Mouse (Mus musculus): Measurements from ENCODE around the gene Aldh18a1.

- TF ChIP-seq CTCF (conservative IDR thresholded peaks at IDR 0.05; ENCODE audit: low read length) = no peak
- TF ChIP-seq NANOG (IDR thresholded peaks at IDR 0.05; ENCODE audit: borderline replicate concordance, low read length) = no peak
These were observed 16.9 kb upstream of the Aldh18a1 start for GRCm38 (mm10) chr19:40605189-40605588.

Data from E14TG2a.4 (cell line).